Mouse (Mus musculus) urinary bladder, postnatal 4 days (tissue): ENCODE data around the gene H60b.
A peak's percentile ranks its signal among the peaks of the same experiment; 100 is the strongest.
"Not testable (repeated sequence)": the region's sequence is repeated elsewhere in the genome, so short reads cannot be mapped to it uniquely, and the experiment has no call there.

Experiments
- DNase-seq, 2 experiments: peaks; one replicate each; pipeline ENCODE4 v3.0.0; 2021 to 2022; ENCODE audit warnings: low spot score in 2 of 2

H60b gene

GRCm38 (mm10) chr10:22158310-22158999 is at the start of gene H60b, which contains the start of gene Raet1e:
Gene H60b, plus strand, starts transcription at chr10:22158586.
Gene Raet1e, plus strand, starts transcription at chr10:22158569.
- peak; percentile 60 to 63 for DNase-seq

DNA sequence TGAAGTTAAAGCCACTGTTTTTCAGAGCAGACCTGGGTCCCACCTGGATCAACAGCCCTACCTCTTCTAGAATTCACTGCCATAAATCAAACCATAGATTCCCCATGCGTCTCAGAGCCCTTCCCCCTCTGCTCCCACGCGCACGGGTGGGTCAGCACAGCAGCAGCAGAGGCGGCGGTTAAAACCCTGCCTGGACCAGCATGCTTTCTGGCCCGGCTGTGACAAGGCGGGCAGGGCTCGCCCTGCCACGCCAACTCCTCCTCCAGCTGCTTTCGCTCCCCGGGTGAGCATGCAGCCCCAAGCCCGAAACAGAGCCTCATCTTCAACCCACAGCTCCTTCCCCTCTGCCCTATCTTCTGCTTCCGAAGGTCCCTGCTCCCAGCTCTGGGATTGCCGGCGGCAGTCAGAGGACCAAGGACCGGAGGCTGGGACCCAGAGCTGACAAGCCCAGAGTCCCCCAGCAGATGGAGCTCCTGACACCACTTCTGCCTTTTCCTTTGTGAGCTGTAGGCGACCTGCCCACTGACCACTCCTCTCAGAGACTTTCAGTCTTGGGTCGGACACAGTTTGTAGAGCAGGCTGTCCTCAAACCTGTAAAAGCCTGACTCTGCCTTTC is 17.6 kb upstream of the H60b start:
- DNase-seq, result peak; percentile 72 to 75

GRCm38 (mm10) chr10:22142194-22142593 is 16.2 kb upstream of the H60b start:
- DNase-seq, result peak in 1 of 2 experiments; percentile 79

DNA sequence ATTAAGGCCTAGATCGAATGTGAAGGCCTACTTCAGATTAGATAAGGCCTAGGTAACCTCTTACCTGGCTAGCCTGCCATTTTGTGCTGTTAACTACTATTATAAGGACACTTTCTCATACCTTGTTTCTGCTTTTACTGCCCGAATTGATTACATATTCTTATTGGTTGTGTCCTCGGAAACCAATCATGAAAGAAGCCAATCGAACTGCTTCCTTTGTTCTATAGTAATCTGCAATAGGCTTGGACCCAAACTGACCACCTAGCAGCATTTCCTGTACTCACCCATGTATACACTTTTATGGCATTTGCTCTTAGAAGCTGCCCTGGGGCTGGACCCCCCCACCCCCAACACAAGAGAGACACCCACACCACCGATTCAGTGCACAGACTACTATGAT is 15.5 kb upstream of the H60b start:
- no peak for DNase-seq

DNA sequence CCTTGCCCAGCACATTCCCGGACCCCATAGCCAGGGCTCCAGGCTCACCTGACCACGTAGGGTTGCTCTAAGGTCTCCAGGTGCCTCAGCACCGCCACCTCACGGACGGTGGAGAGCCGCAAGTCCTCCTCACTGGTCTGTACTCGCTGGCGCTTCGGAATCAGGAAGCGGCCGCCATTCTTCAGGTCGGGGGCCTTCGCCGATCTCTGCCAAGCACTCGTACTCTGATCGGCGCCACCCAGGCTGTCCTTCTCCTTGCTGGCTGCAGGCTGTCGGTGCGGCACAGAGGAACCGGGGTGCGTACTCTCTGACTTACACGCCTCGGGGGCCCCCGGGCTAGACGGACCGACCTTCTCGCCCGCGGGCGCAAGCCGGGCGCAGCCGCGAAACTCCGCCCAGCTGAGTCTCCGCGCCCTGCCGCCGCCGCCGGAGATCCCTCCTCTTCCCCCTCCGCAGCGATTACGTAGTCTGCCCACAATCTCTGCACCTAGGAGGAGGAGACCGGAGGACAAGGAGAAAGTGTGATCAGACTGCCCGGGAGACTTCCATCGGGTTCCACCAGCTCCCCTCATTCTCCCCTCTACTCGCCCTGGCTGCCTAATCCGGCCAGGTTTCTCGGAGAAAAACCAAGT is 9.8 kb upstream of the H60b start:
- DNase-seq, result peak; percentile 67 to 68

DNA sequence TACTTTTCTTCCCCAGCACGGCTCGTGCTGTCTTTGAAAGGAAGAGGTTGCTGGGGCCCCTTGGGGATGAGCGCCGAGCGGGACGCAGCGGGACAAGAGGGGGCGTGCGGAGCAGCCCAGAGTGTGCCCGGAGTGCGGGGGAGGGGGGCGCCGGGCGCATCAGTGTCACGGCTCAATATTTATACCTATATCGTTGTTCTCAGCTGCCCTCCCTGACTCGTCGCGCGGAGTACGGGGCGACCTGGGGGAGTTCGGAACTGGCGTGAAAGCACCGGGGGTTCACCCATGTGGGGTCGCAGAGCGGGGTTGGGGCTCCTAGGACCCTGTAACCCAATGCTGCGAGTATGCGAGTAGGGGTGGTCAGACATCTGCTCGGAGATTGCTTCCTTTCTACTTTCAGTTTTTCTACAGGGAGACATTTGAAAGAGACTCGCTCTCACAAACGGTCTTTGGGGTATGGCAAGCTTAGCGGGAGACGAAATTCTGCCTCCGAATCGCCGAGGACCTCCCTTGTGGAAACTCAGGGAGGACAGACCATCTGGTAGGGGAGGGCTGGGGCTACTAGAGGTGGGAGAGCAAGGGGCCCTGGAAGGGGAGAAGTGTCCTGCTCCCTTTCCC is 9.2 kb upstream of the H60b start, which contains the start of gene E030030I06Rik:
E030030I06Rik (minus strand) TSS at position 198 of the 618 bp plus-strand sequence.
- peak in 1 of 2 experiments; percentile 23 for DNase-seq

DNA sequence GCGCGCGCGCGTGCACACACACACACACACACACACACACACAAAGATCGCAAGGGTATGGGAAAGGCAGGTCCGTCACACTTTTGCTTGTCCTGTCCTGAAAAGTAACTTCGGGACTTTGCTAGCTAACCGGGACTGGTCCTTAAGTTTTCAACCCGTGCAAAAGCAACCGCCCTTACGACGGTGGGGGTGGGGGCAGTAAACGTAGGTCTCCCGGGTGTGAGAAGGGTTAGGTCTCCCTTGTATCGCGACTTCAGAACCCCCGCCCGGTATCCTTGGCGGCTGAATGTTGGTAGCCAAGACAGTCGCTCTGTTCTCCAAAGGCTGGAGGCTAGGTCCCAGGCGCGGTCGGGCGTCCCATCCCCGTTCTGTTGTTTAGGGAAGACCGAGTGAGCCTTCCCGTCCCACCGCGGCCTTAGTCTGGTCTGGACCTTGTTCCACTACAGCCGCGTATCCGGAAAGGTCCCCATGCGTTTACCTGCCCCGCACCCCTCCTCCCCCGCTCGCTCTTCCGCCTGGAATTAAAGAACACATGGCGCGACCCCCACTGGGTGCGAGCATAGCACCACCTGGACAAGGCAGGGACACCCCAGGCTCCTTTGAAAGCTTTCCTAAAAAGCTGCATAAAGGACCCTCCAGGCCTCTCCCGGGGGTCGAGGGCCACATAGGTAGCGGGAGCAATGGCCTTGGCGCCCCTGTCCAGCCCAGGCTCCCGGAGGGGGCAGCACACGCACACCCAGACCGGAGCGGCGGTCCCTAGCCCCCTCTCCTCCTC is 8.5 kb upstream of the H60b start:
- DNase-seq, result no peak

GRCm38 (mm10) chr10:22150593-22150992 is 7.8 kb upstream of the H60b start:
- no peak for DNase-seq

DNA sequence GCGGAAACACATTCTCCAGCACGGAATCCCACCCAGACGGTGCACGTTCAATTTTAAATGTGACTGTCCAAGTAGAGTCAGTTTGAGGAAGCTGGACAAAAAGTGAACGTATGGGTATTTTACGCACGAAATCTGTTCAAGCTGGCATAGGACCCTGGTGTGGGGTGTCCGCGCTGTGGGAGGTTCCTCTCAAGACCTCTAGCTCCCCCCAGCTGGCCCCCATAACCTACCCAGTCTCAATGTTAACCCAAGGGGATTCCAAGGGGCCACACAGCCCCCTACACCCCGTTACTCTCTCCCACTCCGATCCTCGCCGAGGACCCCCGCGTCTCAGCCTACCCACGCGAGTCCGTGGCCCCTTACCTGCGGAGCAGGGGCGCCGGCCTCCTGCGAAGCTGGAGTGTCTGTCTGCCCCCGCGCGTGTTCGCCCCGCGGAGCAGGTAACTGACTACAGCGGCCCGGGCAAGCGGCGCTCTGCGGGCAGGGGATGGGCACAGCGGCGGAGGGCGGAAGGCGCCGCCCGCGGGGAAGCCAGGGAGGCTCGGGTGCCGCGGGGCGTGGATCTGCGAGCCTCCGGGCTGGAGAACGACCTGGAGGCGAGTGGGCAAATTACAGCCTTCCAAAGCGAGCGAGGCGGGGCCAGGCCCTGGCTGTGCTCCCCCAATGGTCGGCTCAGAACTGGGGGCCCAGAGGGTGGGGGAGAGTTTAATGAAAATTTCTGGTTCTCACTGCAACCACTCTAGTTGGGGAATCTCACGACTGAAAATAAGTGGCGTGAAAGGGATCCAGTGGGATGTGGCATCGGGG is 7.1 kb upstream of the H60b start:
- DNase-seq, result not testable (repeated sequence)

DNA sequence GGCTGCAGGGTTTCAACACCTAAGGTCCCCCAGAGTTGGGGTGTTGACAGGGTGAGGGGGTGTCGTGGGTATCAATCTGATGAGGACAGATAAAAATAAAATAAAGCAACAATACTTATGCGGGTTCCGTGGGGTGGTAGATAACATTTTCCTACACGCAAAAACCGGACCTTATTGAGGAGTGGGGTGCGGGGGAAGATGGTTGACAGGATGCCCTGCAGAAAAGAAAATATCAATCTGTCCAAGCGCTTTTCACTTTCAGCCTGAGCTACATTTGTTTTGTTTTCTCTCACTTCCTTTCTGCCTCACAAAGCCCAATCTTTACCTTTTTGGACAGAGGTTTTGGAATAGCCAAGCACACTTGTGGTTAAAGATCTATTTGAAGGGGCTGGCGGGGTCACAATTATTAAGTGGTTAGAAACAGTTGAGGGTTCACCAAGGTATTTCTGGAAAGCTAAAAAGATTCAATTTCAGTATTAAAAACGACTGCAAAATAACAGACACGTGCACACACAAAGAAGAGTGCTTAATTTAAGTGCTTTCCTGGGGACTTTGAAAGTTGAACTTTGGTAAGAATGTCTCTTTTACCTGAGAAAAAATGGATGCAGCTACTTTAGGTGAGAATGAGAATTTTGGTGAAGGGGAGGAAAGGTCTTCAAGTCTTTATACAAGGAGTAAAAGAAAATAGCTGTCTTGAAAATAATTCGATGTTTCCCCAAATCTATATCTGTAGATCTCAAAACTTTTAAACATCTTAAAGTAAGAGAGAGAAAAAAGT is 6.3 kb upstream of the H60b start:
- not testable (repeated sequence) for DNase-seq

- DNase-seq, result not testable (repeated sequence)
These were observed 5.2 kb upstream of the H60b start for GRCm38 (mm10) chr10:22153147-22153690.

DNA sequence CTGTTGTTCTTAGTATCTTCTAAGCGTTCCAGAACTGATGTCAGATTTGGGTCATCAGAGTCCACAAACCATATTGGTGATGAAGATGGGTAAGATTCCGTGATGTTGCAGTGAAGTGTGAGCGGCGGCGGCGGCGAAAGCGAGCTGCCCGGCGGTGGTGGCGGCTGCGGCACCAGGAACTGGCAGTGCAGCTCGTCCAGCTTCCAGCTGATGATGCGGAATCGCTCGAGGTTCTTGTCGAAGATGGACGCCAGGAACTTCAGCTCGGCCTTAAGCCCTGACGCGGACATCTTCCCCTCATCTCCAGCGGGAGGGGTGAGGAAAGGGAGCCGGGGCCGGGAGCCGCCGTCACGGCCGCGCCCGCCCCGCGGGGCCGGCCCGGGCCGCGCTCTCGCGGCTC is 4.3 kb upstream of the H60b start:
- DNase-seq, result not testable (repeated sequence)

DNA sequence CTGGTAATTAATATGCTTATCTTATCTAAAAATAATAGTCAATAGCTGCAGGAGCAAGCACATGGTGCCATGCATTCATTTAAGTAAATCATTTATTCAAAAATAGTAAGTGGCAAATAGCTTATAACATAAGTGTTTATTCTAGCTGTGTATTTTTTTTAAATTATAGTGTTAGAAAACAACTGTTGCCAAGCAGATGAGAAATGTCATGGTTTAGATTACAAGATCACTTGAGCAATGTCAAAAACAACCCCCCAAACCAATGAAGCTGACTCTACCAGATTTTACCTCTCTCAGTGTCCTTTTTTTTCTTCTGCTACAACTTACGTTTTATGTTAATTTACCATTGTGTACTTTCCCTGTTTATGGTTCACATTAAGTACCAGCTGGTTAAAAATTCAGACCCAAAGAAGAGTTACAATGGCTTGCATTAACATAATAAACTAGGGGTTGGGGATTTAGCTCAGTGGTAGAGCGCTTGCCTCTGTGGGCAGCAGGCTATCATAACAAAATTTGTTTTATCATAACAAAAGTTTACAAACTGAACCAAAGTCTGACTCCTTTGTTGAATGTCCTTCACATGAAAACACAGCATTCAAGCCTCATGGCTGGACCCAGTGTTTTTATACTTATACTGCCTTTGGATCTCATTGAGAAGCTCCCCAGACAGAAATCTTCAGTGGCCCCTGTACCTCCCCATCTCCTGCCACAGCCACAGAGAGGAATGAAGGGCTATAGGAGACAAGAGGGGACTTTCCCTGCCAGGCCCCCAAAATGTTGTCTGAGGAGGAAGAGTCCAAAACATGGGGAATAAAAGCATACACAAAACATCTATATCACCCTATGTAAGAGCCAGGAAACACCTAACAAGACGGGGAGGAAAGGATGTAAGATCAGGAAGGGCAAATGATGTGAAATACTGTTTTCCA is 3.3 kb upstream of the H60b start:
- DNase-seq, result no peak

DNA sequence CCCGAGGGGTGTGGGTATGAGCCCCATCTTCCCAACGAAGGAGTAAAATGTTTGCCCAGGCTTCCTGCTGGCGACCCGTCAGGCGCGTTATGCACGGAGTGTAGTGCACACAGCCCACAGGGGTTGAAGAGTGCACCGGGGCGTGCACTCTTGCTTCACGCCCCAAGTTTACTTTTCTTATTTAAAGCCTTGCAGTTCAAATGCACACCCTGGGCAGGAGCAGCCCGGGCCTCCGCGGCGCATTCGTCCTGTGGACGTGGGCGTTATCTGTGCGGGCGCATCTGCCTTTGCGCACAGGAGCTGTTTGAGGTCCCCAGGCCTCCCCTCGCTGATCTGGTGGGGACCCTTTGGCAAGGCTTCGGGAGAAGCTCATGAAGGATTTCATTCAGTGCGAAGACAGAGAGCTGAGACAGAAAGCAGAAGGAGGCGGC is 760 bp downstream of the H60b start:
- no peak for DNase-seq

DNA sequence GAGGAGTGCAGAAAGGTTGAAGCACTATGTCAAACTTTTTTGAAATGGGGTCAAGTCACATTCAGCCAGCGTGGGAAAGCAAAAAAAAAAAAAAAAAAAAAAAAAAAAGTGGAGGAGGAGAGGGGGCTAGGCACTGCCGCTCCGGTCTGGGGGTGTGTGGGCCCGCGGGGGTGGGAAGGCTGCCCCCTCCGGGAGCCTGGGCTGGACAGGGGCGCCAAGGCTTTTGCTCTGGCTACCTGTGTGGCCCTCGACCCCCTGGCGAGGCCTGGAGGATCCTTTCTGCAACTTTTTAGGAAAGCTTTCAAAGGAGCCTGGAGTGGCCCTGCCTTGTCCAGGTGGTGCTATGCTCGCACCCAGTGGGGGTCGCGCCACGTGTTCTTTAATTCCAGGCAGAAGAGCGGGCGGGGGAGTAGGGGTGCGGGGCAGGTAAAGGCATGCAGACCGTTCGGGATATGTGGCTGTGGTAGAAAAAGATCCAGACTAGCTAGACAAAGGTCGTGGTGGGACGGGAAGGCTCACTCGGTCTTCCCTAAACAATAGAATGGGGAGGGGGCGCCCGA is 1.3 kb downstream of the H60b start:
- no peak for DNase-seq

DNA sequence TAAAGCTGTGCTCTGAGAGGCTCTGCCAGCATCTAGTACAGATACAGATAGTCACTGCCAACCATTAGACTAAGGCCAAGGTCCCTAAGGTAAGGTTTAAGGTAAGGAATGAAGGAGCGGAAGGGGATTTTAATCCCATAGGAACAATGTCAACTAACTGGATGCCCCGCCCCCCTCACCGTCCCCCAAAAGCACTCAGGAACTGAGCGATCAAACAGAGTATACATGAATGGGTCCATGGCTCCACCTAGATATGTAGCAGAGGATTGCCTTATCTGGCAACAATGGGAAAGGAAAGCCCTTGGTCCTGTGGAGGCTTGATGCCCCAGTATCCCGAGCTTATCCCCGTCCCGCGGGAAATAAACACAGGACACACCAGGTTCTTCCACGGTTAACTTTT is 4.9 kb downstream of the H60b start:
- not testable (repeated sequence) for DNase-seq

GRCm38 (mm10) chr10:22163705-22164583 is 5.6 kb downstream of the H60b start:
- peak in 1 of 2 experiments; percentile 45 for DNase-seq
